Mouse (Mus musculus): ENCODE results near the gene Slc12a3. TPM values are rescaled to one million over a fixed set of nuclear protein-coding genes. Genes with fewer than 3 reads are reported as not detected.

Slc12a3 gene
- polyA plus RNA-seq, 1 experiment from 2014 or later = 0.09 TPM

MicroRNA genes within 50 kb of the gene (microRNA counts, 519-probe panel; counts per million panel counts)
- microRNA mmu-miR-138 = 2,912 counts per million, percentile 67 among the panel's probes with 10 or more counts

Small RNA genes within 50 kb of the gene (microRNA-seq; reads per million reads assigned to microRNA genes)
- 77.3 reads per million, percentile 52 among the genes with 10 or more reads in this experiment for gene Mir138-2

Other genes with a start within 250 kb of the Slc12a3 start
- 12.3 and 13.2 TPM in 2 replicates for gene Bbs2, start 230.3 kb upstream of the Slc12a3 start, polyA plus RNA-seq (2015; fragmentation: Nextera tagmentation; extraction: Ambion mirVana)
- 0.70 and 1.6 TPM in 2 replicates for gene Mt4, start 192.0 kb upstream of the Slc12a3 start, polyA plus RNA-seq (2015; fragmentation: Nextera tagmentation; extraction: Ambion mirVana)
- gene Mt3, start 176.6 kb upstream of the Slc12a3 start, polyA plus RNA-seq (2015; fragmentation: Nextera tagmentation; extraction: Ambion mirVana) = 3.7 and 3.8 TPM in 2 replicates
- gene Mt2, start 156.5 kb upstream of the Slc12a3 start, polyA plus RNA-seq (2015; fragmentation: Nextera tagmentation; extraction: Ambion mirVana) = 524 and 598 TPM in 2 replicates
- 1,904 and 1,931 TPM in 2 replicates for gene Mt1, start 150.1 kb upstream of the Slc12a3 start, polyA plus RNA-seq (2015; fragmentation: Nextera tagmentation; extraction: Ambion mirVana)
- 64.9 and 68.5 TPM in 2 replicates for gene Nup93, start 114.6 kb upstream of the Slc12a3 start, polyA plus RNA-seq (2015; fragmentation: Nextera tagmentation; extraction: Ambion mirVana)
- gene Herpud1, start 57.2 kb downstream of the Slc12a3 start, polyA plus RNA-seq (2015; fragmentation: Nextera tagmentation; extraction: Ambion mirVana) = 167 and 182 TPM in 2 replicates
- gene Nlrc5, start 105.2 kb downstream of the Slc12a3 start, polyA plus RNA-seq (2015; fragmentation: Nextera tagmentation; extraction: Ambion mirVana) = 0.28 and 0.45 TPM in 2 replicates
- gene Cpne2, start 203.8 kb downstream of the Slc12a3 start, polyA plus RNA-seq (2015; fragmentation: Nextera tagmentation; extraction: Ambion mirVana) = 9.3 and 9.5 TPM in 2 replicates

Measured in stomach, embryonic 16.5 days (tissue).